Mouse (Mus musculus): ENCODE measurements around the gene Cdh4.

DNA sequence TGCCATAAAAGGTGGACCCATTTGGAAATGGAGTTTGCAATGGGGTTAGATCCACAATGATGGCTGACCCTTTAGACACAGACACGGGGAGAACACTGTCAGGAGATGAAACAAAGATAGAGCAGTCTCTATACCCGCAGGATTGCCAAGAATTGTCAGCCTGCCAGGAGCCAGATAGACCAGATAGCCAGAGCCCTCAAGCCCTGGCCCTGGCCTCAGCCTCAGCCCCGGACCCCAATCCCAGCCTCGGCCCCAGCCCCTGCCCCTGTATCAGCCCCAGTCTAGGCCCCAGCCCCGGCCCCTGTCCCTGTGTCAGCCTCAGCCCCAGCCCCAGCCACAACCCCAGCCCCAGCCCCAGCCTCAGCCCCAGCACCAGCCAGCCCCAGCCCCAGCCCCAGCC lies 345.6 kb downstream of the Cdh4 start:
- TF ChIP-seq CTCF (IDR thresholded peaks at IDR 0.05; ENCODE audit: low read depth) (no peak), EP300 (IDR thresholded peaks at IDR 0.05; ENCODE audit: low read depth) (no peak)

Measured in heart, postnatal 0 days (tissue).